Mouse (Mus musculus) cerebellum, postnatal 4 days (tissue): ENCODE measurements at regions not wholly inside any gene's neighbourhood (a gene's known extent, or its start where the extent isn't known, plus 50 kb on each side); places are given as distances from the start of the nearest gene placed in this dataset.
A peak's percentile ranks its signal among the peaks of the same experiment; 100 is the strongest.

ENCODE experiments used
- DNase-seq, 2 experiments: peaks; one replicate each; pipeline ENCODE4 v3.0.0; 2022; ENCODE audit warnings: low spot score in 2 of 2, mixed read lengths in 1 of 2

DNA sequence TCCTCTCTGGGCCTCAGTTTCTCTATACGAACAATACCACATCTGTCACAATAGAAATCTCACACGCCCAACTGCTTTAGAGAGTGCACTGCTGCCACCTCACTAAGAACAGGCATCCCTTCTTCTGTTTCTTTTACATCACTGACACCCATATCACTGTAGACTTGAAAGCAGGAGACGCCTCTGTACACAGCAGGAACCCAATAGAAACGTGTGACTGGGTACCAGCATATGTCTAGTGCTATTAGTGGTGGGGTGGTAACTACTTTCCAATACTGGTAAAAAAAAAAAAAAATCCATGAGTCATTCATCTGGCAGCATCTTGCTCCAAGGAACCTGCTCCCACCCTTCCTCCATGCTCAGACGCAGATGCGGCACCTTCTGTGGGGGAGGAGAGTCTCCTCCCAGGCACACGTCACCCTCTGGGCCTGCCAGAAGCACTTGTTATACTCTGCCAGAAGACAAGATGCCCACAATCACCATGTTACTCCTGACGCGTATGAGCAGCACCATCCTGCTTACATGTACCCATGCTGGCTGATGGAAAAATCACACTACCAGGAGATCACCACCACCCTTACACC is 151.3 kb upstream of the Plxna4 start:
- no peak for DNase-seq

DNA sequence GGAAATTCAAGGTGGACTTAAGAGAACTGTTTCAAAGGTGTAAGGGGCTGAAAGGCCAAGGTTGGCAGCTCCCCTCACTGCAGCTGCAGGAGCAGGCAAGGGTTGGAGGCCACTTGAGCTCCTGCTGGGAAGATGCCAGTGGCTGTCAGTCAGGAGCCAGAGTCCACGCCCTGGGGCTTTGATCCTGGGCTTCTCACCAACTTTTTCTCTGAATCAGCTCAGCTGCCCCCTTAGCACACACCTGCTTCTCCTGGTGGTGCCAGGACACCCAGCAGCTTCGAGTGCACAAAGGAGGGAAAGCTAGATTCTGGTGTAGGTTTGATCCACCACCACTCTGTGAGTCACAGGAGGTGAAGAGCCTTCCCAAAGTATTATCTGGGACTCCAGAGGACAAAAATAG is 140.7 kb upstream of the Plxna4 start:
- DNase-seq, result peak in 1 of 2 experiments; percentile 52

DNA sequence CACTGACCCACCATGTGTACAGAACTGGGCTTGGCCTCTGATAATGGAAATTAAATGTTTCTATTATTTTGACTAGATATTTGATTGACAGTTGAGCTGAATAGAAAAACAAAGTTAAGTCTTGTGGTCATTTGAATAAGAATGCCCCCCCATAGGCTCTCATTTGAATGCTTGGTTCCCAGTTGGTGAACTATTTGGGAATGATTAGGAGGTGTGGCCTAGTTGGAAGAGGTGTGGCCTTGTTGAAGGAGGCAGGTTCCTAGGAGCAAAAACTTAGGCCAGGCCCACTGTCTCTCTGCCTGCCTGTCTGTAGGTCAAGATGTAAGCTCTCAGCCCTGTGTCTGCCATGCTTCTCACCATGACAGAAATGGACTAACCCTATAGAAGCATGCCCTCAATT is 138.6 kb upstream of the Plxna4 start:
- no peak for DNase-seq

- no peak for DNase-seq
These were observed 129.9 kb upstream of the Plxna4 start for GRCm38 (mm10) chr6:32717860-32718259.

GRCm38 (mm10) chr6:32715137-32715536 is 127.1 kb upstream of the Plxna4 start:
- no peak for DNase-seq

GRCm38 (mm10) chr6:32710208-32710607 is 122.2 kb upstream of the Plxna4 start:
- DNase-seq, result peak in 1 of 2 experiments; percentile 22

GRCm38 (mm10) chr6:32709566-32709965 is 121.6 kb upstream of the Plxna4 start:
- no peak for DNase-seq

DNA sequence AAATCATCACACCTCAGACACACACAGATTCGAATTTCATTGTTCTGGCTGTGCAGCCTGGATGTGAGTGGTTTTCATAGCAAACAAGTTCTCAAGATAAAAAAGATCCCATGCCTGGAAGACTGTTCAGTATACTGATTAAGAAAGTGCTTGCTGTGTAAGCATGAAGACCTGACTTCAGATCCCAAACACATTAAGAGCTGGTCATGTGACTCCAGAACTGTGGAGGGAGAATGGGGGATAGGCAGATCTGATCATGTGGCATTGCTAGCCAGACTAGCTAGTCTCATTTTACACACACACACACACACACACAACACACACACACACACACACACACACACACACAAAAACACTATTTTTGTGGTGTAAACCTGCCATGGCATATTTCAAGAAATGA is 119.4 kb upstream of the Plxna4 start:
- no peak for DNase-seq

DNA sequence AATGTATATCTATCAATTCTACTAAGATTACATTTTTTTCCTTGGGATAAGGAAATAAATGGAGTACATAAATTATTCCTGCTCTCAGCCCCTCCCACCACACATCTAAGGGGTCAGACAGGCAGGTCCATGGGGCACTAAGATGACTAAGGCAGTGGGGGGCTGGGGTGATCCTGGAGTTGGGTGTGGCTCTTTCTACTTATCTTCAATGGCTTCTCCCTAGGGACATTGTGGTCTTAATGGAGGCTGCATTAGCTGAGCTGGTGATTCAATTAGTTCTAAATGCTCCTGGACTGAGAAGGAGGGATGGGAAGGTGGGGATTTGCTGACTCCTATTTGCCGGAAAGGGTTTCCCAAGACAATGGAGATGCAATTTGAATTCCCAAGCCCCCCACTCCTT is 118.4 kb upstream of the Plxna4 start:
- no peak for DNase-seq

GRCm38 (mm10) chr6:32703466-32703865 is 115.5 kb upstream of the Plxna4 start:
- DNase-seq, result no peak

GRCm38 (mm10) chr6:32702245-32702791 is 114.3 kb upstream of the Plxna4 start:
- peak in 1 of 2 experiments; percentile 36 for DNase-seq

- DNase-seq, result no peak
These were observed 111.8 kb upstream of the Plxna4 start for GRCm38 (mm10) chr6:32699811-32700210.

GRCm38 (mm10) chr6:32697771-32698270 is 109.8 kb upstream of the Plxna4 start:
- DNase-seq, result no peak

DNA sequence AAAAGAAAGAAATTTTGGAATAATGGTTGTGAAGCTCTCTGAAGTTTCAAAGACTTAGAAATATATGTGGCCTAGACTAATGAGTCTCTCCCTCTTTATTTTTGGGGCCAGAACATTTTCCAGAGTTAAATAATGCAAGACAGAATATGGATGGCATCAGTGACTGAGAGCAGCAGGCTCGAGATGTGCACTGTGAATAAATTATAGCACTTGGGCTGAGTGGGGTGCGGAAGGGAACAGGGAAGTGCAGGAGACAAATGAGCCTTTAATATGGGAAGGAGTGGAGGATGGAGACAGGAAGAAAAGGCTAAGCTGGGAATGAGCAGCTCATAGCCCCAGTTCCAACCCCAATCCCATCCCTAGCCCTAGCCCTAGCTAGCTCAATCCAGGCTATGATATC is 108.0 kb upstream of the Plxna4 start:
- DNase-seq, result no peak

GRCm38 (mm10) chr6:32672552-32672951 is 84.6 kb upstream of the Plxna4 start:
- no peak for DNase-seq

DNA sequence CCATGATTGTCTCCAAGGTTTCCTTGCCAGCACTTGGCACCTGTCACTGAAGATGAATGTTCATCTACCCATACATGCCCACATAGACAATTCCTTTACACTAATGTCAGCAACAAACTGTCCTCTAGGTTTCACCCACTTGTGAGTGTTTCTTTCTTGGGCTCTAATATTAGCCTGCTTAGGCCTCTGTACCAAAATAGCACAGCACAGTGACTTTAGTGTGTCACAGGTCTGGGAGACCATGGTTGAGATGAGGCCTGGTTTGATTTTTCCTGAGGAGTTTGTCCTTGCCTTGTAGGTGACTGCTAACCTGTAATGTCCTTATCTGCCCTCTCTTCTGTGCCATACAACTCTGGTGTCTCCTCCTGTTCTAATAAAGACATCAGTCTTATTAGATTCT is 71.8 kb upstream of the Plxna4 start:
- DNase-seq, result no peak

DNA sequence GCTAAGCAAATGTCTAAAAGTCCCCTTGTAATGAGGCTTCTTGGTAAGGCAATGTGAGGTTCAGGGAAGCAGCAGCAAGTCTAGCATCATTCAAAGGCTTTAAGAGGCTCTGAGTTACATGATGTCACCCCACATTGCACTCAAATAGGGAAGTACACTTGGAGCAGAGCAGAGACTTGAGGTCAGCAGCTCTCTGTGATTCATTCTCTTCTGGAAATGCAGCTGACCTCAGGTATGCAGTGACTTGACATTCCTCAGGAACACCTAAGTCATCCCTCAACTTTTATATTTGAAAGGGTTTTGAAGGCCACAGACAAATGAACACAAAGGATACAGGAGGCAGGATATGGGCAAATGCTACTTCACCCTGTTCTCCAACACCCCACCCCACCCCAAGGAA is 69.4 kb upstream of the Plxna4 start:
- DNase-seq, result no peak

GRCm38 (mm10) chr6:32654188-32654587 is 66.2 kb upstream of the Plxna4 start:
- DNase-seq, result no peak

- DNase-seq, result no peak
These were observed 56.0 kb upstream of the Plxna4 start for GRCm38 (mm10) chr6:32644016-32644415.

GRCm38 (mm10) chr6:32638843-32639242 is 50.9 kb upstream of the Plxna4 start:
- no peak for DNase-seq
